13 mouse cellular contexts compared by ENCODE assay signal in the genomic region with DNA sequence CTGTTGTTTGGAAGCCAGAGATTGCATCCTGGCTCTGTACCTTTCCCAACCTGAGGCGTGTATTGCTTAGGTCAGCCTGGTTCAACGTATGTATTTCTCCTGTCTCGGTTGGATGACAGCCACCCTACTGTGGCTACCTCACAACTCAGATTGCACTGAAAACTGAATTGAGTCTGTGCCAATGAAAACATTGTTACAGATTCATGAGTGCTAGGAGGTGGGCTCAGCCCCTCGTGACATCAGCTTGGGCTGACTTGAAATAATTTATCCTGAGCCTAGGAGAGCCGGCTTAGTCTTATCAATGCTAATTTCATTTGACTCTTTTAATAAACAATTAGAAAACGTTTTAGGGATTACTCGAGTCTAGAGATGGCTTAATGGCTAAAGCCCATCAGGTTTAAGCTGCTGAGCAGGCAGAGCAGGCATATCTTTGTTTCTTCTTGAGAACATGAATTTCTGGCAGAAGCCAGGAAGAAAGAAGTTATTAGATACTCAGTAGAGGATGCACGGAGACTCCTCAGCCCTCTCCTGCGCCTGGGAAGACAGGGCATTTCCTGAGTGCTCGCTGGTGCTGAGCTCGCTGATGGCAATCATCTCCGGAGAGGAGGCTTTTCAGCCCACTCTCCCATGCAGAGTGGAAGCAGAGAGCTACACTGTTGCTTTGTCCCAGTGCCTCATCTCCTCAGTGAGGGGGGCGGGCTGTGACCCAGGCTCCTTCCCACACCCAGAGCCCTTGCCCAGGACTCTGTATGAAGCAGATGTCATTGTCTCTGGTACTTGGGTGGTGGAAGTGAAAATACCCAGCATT.
DNase-seq lines count a peak whose midpoint lies in the region; ATAC-seq lines count a peak whose summit lies in the region.
"Had no signal": no experiment of that assay in that cellular context is flagged by ENCODE, and none has a peak within 500 bp of the region (broad histone marks: within the 10 kb centered on the region; RNA-seq: fewer than 3 reads in every experiment).

No protein-coding gene starts in this region.

- no peaks in the 10 kb centered on the region for H3K9me3 ChIP-seq in embryonic facial prominence, embryonic 11.5 days (replicated peaks; ENCODE audit: control insufficient read depth, low read length)
- H3K9me3 ChIP-seq in embryonic facial prominence, embryonic 10.5 days, result no peaks in the 10 kb centered on the region
- no peaks in the 10 kb centered on the region for H3K9me3 ChIP-seq in hindbrain, embryonic 12.5 days (replicated peaks)
- no peaks in the 10 kb centered on the region for H3K9me3 ChIP-seq in hindbrain, embryonic 11.5 days (ENCODE audit: control insufficient read depth, low read length)
- H3K9me3 ChIP-seq in hindbrain, embryonic 13.5 days, result no peaks in the 10 kb centered on the region
- H3K9me3 ChIP-seq in midbrain, embryonic 15.5 days, result no peaks in the 10 kb centered on the region
- H3K9me3 ChIP-seq: forebrain, embryonic 13.5 days; liver, embryonic 13.5 days had no signal

- WGBS in embryonic facial prominence, embryonic 11.5 days, result 46% methylated on average over 13 of the region's 13 CpGs
- WGBS in embryonic facial prominence, embryonic 10.5 days, result 59% methylated on average over 13 of the region's 13 CpGs
- 54% methylated on average over 13 of the region's 13 CpGs for WGBS in hindbrain, embryonic 12.5 days
- 68% methylated on average over 13 of the region's 13 CpGs for WGBS in hindbrain, embryonic 11.5 days
- WGBS in hindbrain, embryonic 13.5 days, result 58% methylated on average over 13 of the region's 13 CpGs
- WGBS in midbrain, embryonic 15.5 days, result 40% methylated on average over 13 of the region's 13 CpGs

- no peak overlapping the region for H3K9ac ChIP-seq in embryonic facial prominence, embryonic 11.5 days (replicated peaks; ENCODE audit: low read length)
- H3K9ac ChIP-seq in hindbrain, embryonic 12.5 days, result no peak overlapping the region
- H3K9ac ChIP-seq in hindbrain, embryonic 11.5 days (ENCODE audit: low read depth, low read length), result no peak overlapping the region
- no peak overlapping the region for H3K9ac ChIP-seq in hindbrain, embryonic 13.5 days
- no peak overlapping the region; the same call in 1 of the 2 replicates for H3K9ac ChIP-seq in midbrain, embryonic 15.5 days
- H3K9ac ChIP-seq: forebrain, embryonic 13.5 days; liver, embryonic 13.5 days had no signal

- H3K4me1 ChIP-seq in embryonic facial prominence, embryonic 11.5 days (ENCODE audit: control insufficient read depth, insufficient read depth, low read length), result no peaks in the 10 kb centered on the region
- H3K4me1 ChIP-seq in embryonic facial prominence, embryonic 10.5 days, result peaks cover 13% of the 10 kb centered on the region
- H3K4me1 ChIP-seq in hindbrain, embryonic 12.5 days, result peaks cover 3% of the 10 kb centered on the region; the same call in 1 of the 2 replicates
- H3K4me1 ChIP-seq in hindbrain, embryonic 11.5 days (replicated peaks; ENCODE audit: control insufficient read depth, insufficient read depth, low read length), result no peaks in the 10 kb centered on the region
- H3K4me1 ChIP-seq in hindbrain, embryonic 13.5 days (replicated peaks), result peaks cover 8% of the 10 kb centered on the region; the same call in 1 of the 2 replicates
- H3K4me1 ChIP-seq in midbrain, embryonic 15.5 days, result peaks cover 8% of the 10 kb centered on the region
- H3K4me1 ChIP-seq: liver, embryonic 13.5 days; megakaryocyte, embryonic 14.5 days had no signal

- no peak overlapping the region for H3K4me2 ChIP-seq in embryonic facial prominence, embryonic 11.5 days (ENCODE audit: low read depth, low read length)
- 0 out of 2 replicates have a peak overlapping the region, but pooled peaks have one; percentile 4 for H3K4me2 ChIP-seq in hindbrain, embryonic 12.5 days (replicated peaks)
- H3K4me2 ChIP-seq in hindbrain, embryonic 11.5 days (replicated peaks; ENCODE audit: low read depth, low read length), result no peak overlapping the region
- H3K4me2 ChIP-seq in hindbrain, embryonic 13.5 days, result no peak overlapping the region
- H3K4me2 ChIP-seq in midbrain, embryonic 15.5 days, result no peak overlapping the region
- H3K4me2 ChIP-seq: forebrain, embryonic 13.5 days; liver, embryonic 13.5 days had no signal

- no peak overlapping the region for H3K4me3 ChIP-seq in embryonic facial prominence, embryonic 11.5 days (ENCODE audit: low read depth, low read length)
- H3K4me3 ChIP-seq in embryonic facial prominence, embryonic 10.5 days, result no peak overlapping the region
- no peak overlapping the region for H3K4me3 ChIP-seq in hindbrain, embryonic 12.5 days
- H3K4me3 ChIP-seq in hindbrain, embryonic 11.5 days (ENCODE audit: low read depth, low read length), result no peak overlapping the region
- H3K4me3 ChIP-seq in hindbrain, embryonic 13.5 days, result no peak overlapping the region
- H3K4me3 ChIP-seq in midbrain, embryonic 15.5 days, result no peak overlapping the region
- H3K4me3 ChIP-seq: forebrain, embryonic 13.5 days; liver, embryonic 13.5 days had no signal

- H3K36me3 ChIP-seq in embryonic facial prominence, embryonic 11.5 days (replicated peaks; ENCODE audit: control insufficient read depth, insufficient read depth, low read depth, low read length), result no peaks in the 10 kb centered on the region
- no peaks in the 10 kb centered on the region for H3K36me3 ChIP-seq in embryonic facial prominence, embryonic 10.5 days (replicated peaks)
- H3K36me3 ChIP-seq in hindbrain, embryonic 12.5 days, result no peaks in the 10 kb centered on the region
- no peaks in the 10 kb centered on the region for H3K36me3 ChIP-seq in hindbrain, embryonic 11.5 days (ENCODE audit: control insufficient read depth, insufficient read depth, low read length)
- no peaks in the 10 kb centered on the region for H3K36me3 ChIP-seq in hindbrain, embryonic 13.5 days
- no peaks in the 10 kb centered on the region for H3K36me3 ChIP-seq in midbrain, embryonic 15.5 days (replicated peaks)
- H3K36me3 ChIP-seq: liver, embryonic 13.5 days had no signal

- no peaks in the 10 kb centered on the region for H3K27me3 ChIP-seq in embryonic facial prominence, embryonic 11.5 days (ENCODE audit: control insufficient read depth, insufficient read depth, low read length)
- H3K27me3 ChIP-seq in embryonic facial prominence, embryonic 10.5 days (replicated peaks; ENCODE audit: low read depth, poor library complexity, severe bottlenecking), result no peaks in the 10 kb centered on the region
- H3K27me3 ChIP-seq in hindbrain, embryonic 12.5 days, result no peaks in the 10 kb centered on the region
- no peaks in the 10 kb centered on the region for H3K27me3 ChIP-seq in hindbrain, embryonic 11.5 days (ENCODE audit: control insufficient read depth, insufficient read depth, low read length)
- H3K27me3 ChIP-seq in hindbrain, embryonic 13.5 days, result no peaks in the 10 kb centered on the region
- no peaks in the 10 kb centered on the region for H3K27me3 ChIP-seq in midbrain, embryonic 15.5 days (replicated peaks)
- H3K27me3 ChIP-seq: forebrain, embryonic 13.5 days; liver, embryonic 13.5 days; megakaryocyte, embryonic 14.5 days had no signal

- peak; percentile 17 for DNase-seq in embryonic facial prominence, embryonic 11.5 days (ENCODE audit: low spot score)
- DNase-seq in embryonic facial prominence, embryonic 10.5 days (ENCODE audit: low spot score), result no peak
- no peak for DNase-seq in hindbrain, embryonic 11.5 days (ENCODE audit: low spot score)
- no peak for DNase-seq in adrenal gland, postnatal 25 days
- DNase-seq: adrenal gland, postnatal 36 days; cerebellum, postnatal 14 days; liver, embryonic 13.5 days had no signal

- no peak for ATAC-seq in embryonic facial prominence, embryonic 11.5 days (replicated peaks; ENCODE audit: insufficient number of reproducible peaks, low FRiP score, low TSS enrichment, low read depth)
- no peak for ATAC-seq in hindbrain, embryonic 12.5 days (ENCODE audit: low FRiP score)
- no peak for ATAC-seq in hindbrain, embryonic 11.5 days (ENCODE audit: low FRiP score)
- ATAC-seq in hindbrain, embryonic 13.5 days (ENCODE audit: low FRiP score), result no peak
- peak; percentile 42; the same call in 1 of the 2 replicates for ATAC-seq in midbrain, embryonic 15.5 days (replicated peaks)
- ATAC-seq in inflammation-experienced regulatory T-cells, adult 6 months, result no peak
- ATAC-seq: forebrain, embryonic 13.5 days had no signal

- H3K27ac ChIP-seq in embryonic facial prominence, embryonic 11.5 days (replicated peaks; ENCODE audit: low read depth, low read length), result no peak overlapping the region
- H3K27ac ChIP-seq in embryonic facial prominence, embryonic 10.5 days (replicated peaks), result no peak overlapping the region
- no peak overlapping the region for H3K27ac ChIP-seq in hindbrain, embryonic 12.5 days
- no peak overlapping the region for H3K27ac ChIP-seq in hindbrain, embryonic 11.5 days (ENCODE audit: low read depth, low read length)
- peak overlapping the region; percentile 36; the same call in 1 of the 2 replicates for H3K27ac ChIP-seq in hindbrain, embryonic 13.5 days
- H3K27ac ChIP-seq in midbrain, embryonic 15.5 days, result peak overlapping the region; percentile 34; the same call in 1 of the 2 replicates
- H3K27ac ChIP-seq: forebrain, embryonic 13.5 days; liver, embryonic 13.5 days had no signal

Comparison
In these comparisons a context has a peak if more than half of its experiments do, and no peak if none do; other contexts are left out.
1. H3K27ac ChIP-seq: peak in hindbrain, embryonic 13.5 days (single experiment) and midbrain, embryonic 15.5 days (single experiment); none in embryonic facial prominence, embryonic 11.5 days (single experiment), embryonic facial prominence, embryonic 10.5 days (single experiment), hindbrain, embryonic 12.5 days (single experiment) and hindbrain, embryonic 11.5 days (single experiment).